Mouse (Mus musculus): ENCODE data around the gene Golgb1. TPM values are rescaled to one million over a fixed set of nuclear protein-coding genes. Genes with fewer than 3 reads are reported as not detected.
"Not testable (repeated sequence)": the region's sequence is repeated elsewhere in the genome, so short reads cannot be mapped to it uniquely, and the experiment has no call there.

The Golgb1 gene
- 10 to 100 TPM; 39.5 to 40.1 TPM for polyA plus RNA-seq (2017; shearing (Covaris generic))

DNA sequence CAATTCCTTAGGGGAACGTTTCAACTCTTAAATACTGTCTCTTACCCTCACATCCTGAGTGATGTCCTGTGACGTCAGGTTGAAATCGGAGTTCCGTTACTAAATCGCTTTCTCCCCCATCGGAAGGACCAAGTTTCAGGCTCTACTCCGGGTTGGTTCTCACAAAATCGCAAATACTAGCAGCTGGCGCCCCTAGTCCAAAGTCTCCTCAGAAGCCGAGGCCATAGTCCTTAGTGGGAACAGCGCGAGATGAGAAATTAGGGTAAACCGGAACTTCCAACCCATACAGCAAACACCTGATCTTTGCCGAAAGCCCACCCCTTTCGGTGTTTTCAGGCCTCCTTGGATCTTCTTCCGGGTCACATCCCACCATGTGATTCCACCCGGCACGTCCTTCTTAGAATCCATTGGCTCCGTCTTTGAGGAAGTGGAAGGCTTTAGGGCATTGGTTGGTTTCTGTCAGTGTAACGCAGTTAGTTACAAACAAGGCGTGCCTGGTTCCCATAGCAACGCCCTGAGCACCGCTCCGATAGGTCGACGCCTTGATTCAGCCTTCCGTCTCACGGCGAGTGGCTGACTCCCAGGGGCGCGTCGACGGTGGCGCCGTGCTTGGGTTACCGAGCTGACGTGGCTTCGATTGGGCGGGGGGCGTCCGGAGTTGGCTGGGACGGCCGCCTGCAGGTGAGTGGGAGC, at the start of gene Golgb1, which contains the start of gene Eaf2:
Gene Golgb1 (plus strand): TSS at position 558 of the 693 bp plus-strand sequence.
Gene Eaf2 (minus strand): TSS at position 421 of the 693 bp plus-strand sequence.
- peak; percentile 98 for ATAC-seq

GRCm38 (mm10) chr16:36827611-36828053, 47.3 kb upstream of the Golgb1 start:
- ATAC-seq = peak; percentile 19

DNA sequence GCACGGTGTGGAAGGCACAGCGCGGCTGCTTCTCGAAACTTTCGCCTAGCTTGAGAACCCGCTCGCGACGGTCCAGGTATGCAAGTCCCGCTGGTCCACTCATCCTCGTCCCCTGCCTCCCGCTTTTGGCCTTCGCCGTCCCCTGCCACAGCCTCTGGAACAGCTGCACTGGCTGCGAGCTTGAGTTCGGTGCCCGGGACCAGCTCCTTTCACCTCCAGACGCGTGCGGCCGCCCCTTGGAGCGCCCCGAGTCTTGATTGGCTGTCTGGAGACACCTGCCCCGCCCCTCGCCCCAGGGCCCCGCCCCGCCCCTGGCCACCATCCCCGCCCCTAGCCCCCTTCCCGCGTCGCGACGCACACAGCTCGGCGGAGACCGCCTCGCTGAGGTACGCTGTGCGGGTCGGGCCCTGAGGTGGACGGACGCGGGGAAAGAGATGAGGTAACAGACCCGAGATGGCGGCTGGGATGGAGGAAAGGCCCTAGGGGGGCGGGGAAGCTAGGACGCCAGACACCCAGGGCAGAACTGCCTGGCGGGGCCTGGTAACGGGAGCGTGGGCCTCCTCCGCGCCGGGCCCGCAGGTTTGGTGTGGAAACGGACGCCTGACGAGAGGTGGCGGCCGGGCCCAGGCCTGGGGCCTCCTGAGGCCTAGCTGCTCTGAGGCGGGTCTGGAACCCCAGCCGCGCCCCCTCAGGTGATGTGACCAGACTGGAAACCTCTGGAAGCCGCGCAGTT, 46.7 kb upstream of the Golgb1 start, which contains the start of gene Iqcb1:
Gene Iqcb1 (plus strand): TSS at position 332 of the 733 bp plus-strand sequence.
- peak; percentile 94 for ATAC-seq

DNA sequence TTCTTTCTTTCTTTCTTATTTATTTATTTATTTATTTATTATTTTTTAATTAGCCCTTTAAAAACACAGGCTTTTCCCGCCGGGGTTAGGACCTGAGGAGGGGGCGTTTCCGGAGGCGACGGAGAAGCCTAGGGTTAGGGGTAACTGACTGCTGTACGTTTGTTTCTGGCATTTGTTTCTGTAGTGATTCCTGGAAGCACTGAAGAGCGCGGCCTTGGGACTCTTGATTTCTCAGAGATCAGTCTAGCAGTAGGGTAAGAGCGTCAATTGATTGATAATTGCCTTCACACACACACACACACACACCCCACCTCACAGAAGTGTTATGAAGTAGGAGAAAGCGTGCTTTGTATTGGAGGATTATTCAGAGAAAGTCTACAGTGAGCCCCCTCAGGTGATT, 46.1 kb upstream of the Golgb1 start:
- no peak for ATAC-seq

- ATAC-seq = not testable (repeated sequence)
Measured at GRCm38 (mm10) chr16:36846894-36847293, 28.0 kb upstream of the Golgb1 start.

- ATAC-seq = no peak
Measured at GRCm38 (mm10) chr16:36851202-36851601, 23.7 kb upstream of the Golgb1 start.

- ATAC-seq = no peak
Measured at GRCm38 (mm10) chr16:36863585-36863984, 11.4 kb upstream of the Golgb1 start.

DNA sequence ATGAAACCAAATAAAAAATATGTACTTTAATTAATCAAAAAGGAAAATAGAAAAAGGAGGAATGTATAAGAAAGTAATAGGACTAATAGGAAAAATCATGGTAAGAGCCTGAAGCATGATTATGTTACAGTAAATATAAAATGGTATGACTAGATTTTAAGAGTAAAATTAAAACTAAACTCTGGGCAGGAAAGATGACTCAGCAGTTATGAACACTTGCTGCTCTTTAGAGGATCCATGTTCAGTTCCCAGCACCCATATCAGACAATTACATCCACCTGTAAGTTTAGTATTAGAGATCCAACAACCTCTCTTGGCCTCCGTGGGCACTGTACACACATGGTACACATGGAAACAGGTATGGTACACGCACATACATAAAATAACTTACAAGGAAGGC, 5.5 kb upstream of the Golgb1 start:
- no peak for ATAC-seq

- no peak for ATAC-seq
Measured at GRCm38 (mm10) chr16:36875276-36875851, 424 bp downstream of the Golgb1 start.

DNA sequence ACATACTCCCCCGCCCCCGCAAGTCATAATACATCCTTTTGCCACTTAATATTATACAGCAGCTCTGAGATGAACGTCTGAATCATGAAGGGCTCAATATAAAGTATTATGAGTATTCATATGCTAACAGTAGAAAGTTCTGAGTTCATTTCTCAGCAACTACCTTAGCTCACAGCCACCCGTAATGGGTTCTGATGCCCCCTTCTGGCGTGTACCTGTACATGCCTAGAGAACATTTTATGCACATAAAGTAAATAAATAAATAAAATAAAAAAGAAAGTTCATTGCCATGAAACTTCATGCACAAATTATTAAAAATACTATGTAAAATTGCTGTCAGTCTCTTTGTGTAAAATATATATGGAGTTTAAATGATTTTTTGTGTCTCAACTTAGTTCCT, 2.4 kb downstream of the Golgb1 start:
- no peak for ATAC-seq

DNA sequence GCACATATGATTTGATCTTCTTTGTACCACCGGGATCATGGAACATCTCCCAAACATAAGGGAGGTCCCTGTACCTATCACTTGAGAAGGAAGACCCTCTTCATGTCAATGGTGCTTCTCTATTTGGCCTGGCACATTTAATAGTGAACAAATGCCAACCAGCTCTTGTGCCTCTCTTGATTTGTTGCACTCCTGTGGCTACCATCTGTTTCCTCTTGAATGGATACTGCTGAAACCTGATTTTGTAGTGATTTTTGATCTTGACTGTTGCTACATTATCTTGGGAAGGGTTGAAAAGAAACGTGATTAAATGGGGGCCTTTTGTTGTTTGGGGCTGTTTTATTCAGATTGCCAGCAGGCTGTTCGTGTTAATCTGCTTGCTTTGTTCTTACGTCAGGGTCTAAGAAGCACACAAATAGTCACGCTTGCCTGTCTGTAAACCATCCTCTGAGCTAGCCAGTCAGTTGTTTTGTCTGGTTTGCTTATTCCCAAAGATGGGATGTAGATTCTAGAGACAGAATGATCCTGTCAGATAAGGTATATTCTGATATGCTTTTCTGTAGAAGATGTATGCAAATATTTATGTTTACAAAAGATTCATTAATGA, 7.9 kb downstream of the Golgb1 start:
- ATAC-seq = no peak

GRCm38 (mm10) chr16:36884881-36885280, 9.9 kb downstream of the Golgb1 start:
- ATAC-seq = no peak

- no peak for ATAC-seq
Measured at GRCm38 (mm10) chr16:36885912-36886311, 11.0 kb downstream of the Golgb1 start.

- ATAC-seq = no peak
Measured at GRCm38 (mm10) chr16:36887546-36887945, 12.6 kb downstream of the Golgb1 start.

- ATAC-seq = no peak
Measured at GRCm38 (mm10) chr16:36890559-36890958, 15.6 kb downstream of the Golgb1 start.

DNA sequence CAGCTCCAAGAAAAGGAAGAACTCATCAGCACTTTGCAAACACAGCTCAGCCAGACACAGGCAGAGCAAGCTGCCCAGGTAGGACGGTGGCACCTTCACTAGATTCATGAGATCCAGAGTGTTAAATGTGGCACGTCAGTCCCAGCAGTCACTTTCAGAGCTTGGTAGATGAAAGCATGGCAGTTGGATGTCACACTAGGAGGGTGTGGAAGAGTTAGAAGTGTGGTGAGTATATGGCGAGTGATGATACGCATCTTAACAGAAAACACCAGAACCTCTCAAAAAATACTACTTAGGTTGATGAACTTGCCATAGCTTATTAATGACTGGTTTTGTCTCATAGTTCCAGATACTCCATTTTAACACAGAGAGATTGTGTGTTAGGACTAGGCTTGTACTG, 16.5 kb downstream of the Golgb1 start:
- ATAC-seq = no peak

GRCm38 (mm10) chr16:36893317-36893716, 18.4 kb downstream of the Golgb1 start:
- ATAC-seq = no peak

- no peak for ATAC-seq
Measured at GRCm38 (mm10) chr16:36896712-36897111, 21.8 kb downstream of the Golgb1 start.

DNA sequence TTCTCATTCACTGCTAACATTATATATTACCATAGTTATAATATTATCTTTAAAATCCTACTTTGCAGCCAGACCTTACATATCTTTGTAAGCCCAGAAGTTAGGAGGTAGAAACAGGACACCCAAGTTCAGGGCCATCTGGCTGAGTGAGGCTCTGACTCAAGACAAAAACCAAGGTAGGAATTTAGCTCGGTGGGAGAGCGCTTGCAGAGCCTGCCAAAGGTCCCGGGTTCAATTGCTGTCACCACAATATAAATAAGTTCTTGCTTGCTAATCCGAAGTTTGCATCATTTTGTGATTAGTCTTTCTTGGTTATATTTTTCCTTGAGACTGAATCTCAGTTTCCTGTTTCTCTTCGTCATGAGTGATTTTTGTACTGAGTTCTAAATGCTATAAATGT, 28.2 kb downstream of the Golgb1 start:
- no peak for ATAC-seq

- no peak for ATAC-seq
Measured at GRCm38 (mm10) chr16:36911909-36912308, 37.0 kb downstream of the Golgb1 start.

GRCm38 (mm10) chr16:36912311-36912710, 37.4 kb downstream of the Golgb1 start:
- no peak for ATAC-seq

DNA sequence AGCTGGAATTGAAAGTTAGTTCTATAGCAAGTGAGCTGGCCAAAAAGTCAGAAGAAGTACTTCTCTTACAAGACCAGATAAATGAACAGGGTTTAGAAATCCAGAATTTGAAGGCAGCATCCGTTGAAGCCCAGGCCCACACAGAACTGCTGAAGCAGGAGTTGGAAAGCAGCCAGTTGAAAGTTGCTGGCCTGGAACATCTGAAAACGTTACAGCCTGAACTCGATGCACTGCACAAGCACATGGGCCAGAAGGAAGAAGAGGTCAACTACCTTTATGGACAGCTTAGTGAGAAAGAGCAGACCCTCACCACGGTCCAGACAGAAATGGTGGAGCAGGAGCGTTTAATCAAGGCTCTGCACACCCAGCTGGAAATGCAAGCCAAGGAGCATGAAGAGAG, 39.3 kb downstream of the Golgb1 start:
- no peak for ATAC-seq

- ATAC-seq = no peak
Measured at GRCm38 (mm10) chr16:36918505-36918904, 43.6 kb downstream of the Golgb1 start.
